Mouse (Mus musculus) erythroblast, embryonic 14.5 days (primary cell): Measurements from ENCODE around the gene Plcd1. TPM values are rescaled to one million over a fixed set of nuclear protein-coding genes. Genes with fewer than 3 reads are reported as not detected.
A peak's percentile ranks its signal among the peaks of the same experiment; 100 is the strongest.

Source experiments
- H3K27me3 ChIP-seq: 2 replicates; pipeline ENCODE4 v1.6.1; 2012; ENCODE audit warnings: inconsistent platforms; ENCODE audit not compliant: control insufficient read depth
- H3K36me3 ChIP-seq: 2 replicates; pipeline ENCODE4 v1.6.1; 2012; ENCODE audit warnings: mild to moderate bottlenecking, inconsistent platforms; ENCODE audit not compliant: control insufficient read depth
- H3K4me1 ChIP-seq: 2 replicates; pipeline ENCODE4 v1.6.1; 2012; ENCODE audit warnings: inconsistent platforms; ENCODE audit not compliant: control insufficient read depth
- H3K4me3 ChIP-seq: replicated peaks from 2 replicates; pipeline ENCODE3; 2012; ENCODE audit warnings: moderate library complexity, mild to moderate bottlenecking, inconsistent platforms
- H3K9me3 ChIP-seq: 2 replicates; pipeline ENCODE4 v1.6.1; 2012; ENCODE audit warnings: low read length, inconsistent platforms, mixed read lengths; ENCODE audit not compliant: control insufficient read depth
- GATA1 ChIP-seq: IDR thresholded peaks from 2 replicates; pipeline ENCODE4 v1.6.1; 2012; ENCODE audit warnings: low read length, inconsistent platforms, mixed read lengths
- TAL1 ChIP-seq: IDR thresholded peaks from 3 replicates; pipeline ENCODE4 v1.6.1; 2012; ENCODE audit warnings: low read length, inconsistent platforms, mixed read lengths
- polyA plus RNA-seq: library from polyadenylated mRNA; stranded (reverse); fragments of >175 nt; gene quantifications from 2 replicates; pipeline ENCODE4 v1.2.3, GENCODE M21; 2012

Gene Plcd1
- polyA plus RNA-seq, 1 experiment = 0.01 TPM

- Histone ChIP-seq H3K9me3 (no peaks in the 10 kb centered on the region), H3K4me1 (no peaks in the 10 kb centered on the region), H3K4me3 (no peak overlapping the region), H3K36me3 (no peaks in the 10 kb centered on the region), H3K27me3 (no peaks in the 10 kb centered on the region)
- no peak for TF ChIP-seq TAL1
- no peak for TF ChIP-seq GATA1
Measured at GRCm38 (mm10) chr9:119114911-119115310, 21.6 kb upstream of the Plcd1 start.

GRCm38 (mm10) chr9:119110640-119111039 is 17.3 kb upstream of the Plcd1 start:
- Histone ChIP-seq H3K36me3 (no peaks in the 10 kb centered on the region), H3K4me3 (no peak overlapping the region), H3K4me1 (no peaks in the 10 kb centered on the region), H3K27me3 (no peaks in the 10 kb centered on the region), H3K9me3 (no peaks in the 10 kb centered on the region)
- no peak for TF ChIP-seq GATA1
- TF ChIP-seq TAL1 = no peak

GRCm38 (mm10) chr9:119109685-119110353 is 16.5 kb upstream of the Plcd1 start:
- H3K36me3 ChIP-seq = no peaks in the 10 kb centered on the region
- TF ChIP-seq GATA1 (no peak), TAL1 (no peak)
- H3K9me3 ChIP-seq = no peaks in the 10 kb centered on the region
- H3K27me3 ChIP-seq = no peaks in the 10 kb centered on the region
- H3K4me1 ChIP-seq = no peaks in the 10 kb centered on the region
- no peak overlapping the region for H3K4me3 ChIP-seq

GRCm38 (mm10) chr9:119107566-119107965 is 14.3 kb upstream of the Plcd1 start:
- Histone ChIP-seq H3K27me3 (peaks cover 14% of the 10 kb centered on the region), H3K4me1 (peaks cover 2% of the 10 kb centered on the region), H3K4me3 (no peak overlapping the region), H3K36me3 (no peaks in the 10 kb centered on the region), H3K9me3 (no peaks in the 10 kb centered on the region)
- TF ChIP-seq GATA1 (no peak), TAL1 (no peak)

- H3K4me1 ChIP-seq = peaks cover 4% of the 10 kb centered on the region
Measured at GRCm38 (mm10) chr9:119102783-119103113, 9.4 kb upstream of the Plcd1 start.

GRCm38 (mm10) chr9:119101992-119102782 is 8.9 kb upstream of the Plcd1 start, which contains the start of gene Dlec1:
Gene Dlec1, plus strand, starts transcription at chr9:119102478.
- TF ChIP-seq TAL1 = no peak
- TF ChIP-seq GATA1 = no peak
- peaks cover 4% of the 10 kb centered on the region for H3K4me1 ChIP-seq
- H3K9me3 ChIP-seq = no peaks in the 10 kb centered on the region
- H3K27me3 ChIP-seq = peaks cover 22% of the 10 kb centered on the region
- peak within 1 kb of the TSS; percentile 52 for H3K4me3 ChIP-seq
- no peaks in the 10 kb centered on the region for H3K36me3 ChIP-seq

More at GRCm38 (mm10) chr9:119102783-119103113, 9.4 kb upstream of the Plcd1 start:
- H3K36me3 ChIP-seq = no peaks in the 10 kb centered on the region
- peak overlapping the region; percentile 52 for H3K4me3 ChIP-seq
- peaks cover 22% of the 10 kb centered on the region for H3K27me3 ChIP-seq
- TF ChIP-seq TAL1 (no peak), GATA1 (no peak)
- H3K9me3 ChIP-seq = no peaks in the 10 kb centered on the region

- TF ChIP-seq GATA1 (no peak), TAL1 (no peak)
- H3K36me3 ChIP-seq = no peaks in the 10 kb centered on the region
- no peaks in the 10 kb centered on the region for H3K9me3 ChIP-seq
- peaks cover 4% of the 10 kb centered on the region for H3K4me1 ChIP-seq
- H3K4me3 ChIP-seq = no peak overlapping the region
- peaks cover 25% of the 10 kb centered on the region for H3K27me3 ChIP-seq
Measured at GRCm38 (mm10) chr9:119100177-119100898, 7.0 kb upstream of the Plcd1 start.

- peaks cover 46% of the 10 kb centered on the region for H3K27me3 ChIP-seq
- H3K4me1 ChIP-seq = no peaks in the 10 kb centered on the region
- no peaks in the 10 kb centered on the region for H3K9me3 ChIP-seq
- no peak for TF ChIP-seq TAL1
- no peak for TF ChIP-seq GATA1
- H3K4me3 ChIP-seq = no peak overlapping the region
- no peaks in the 10 kb centered on the region for H3K36me3 ChIP-seq
Measured at GRCm38 (mm10) chr9:119094462-119095109, 1.3 kb upstream of the Plcd1 start.
